Mouse (Mus musculus) embryonic facial prominence, embryonic 12.5 days (tissue): ENCODE measurements around the gene Tfpi2. TPM values are rescaled to one million over a fixed set of nuclear protein-coding genes. Genes with fewer than 3 reads are reported as not detected.

Experiments used
- ATAC-seq: fragments of 200-750 bp; cut with Nextera tagmentation; 2 replicates; pipeline ENCODE4 v1.8.0; 2017; ENCODE audit not compliant: insufficient number of reproducible peaks, insufficient read depth, low FRiP score, low TSS enrichment
- H3K27ac ChIP-seq: fragments of 300-500 bp; sonication (generic); 2 replicates; pipeline ENCODE4 v1.5.1; 2016; ENCODE audit warnings: mild to moderate bottlenecking
- H3K27me3 ChIP-seq: fragments of 300-500 bp; sonication (generic); 2 replicates; pipeline ENCODE4 v1.6.1; 2016; ENCODE audit warnings: mild to moderate bottlenecking, moderate library complexity
- H3K36me3 ChIP-seq: fragments of 300-500 bp; sonication (generic); 2 replicates; pipeline ENCODE4 v1.6.1; 2016; ENCODE audit warnings: mild to moderate bottlenecking
- H3K4me1 ChIP-seq: fragments of 300-500 bp; sonication (generic); 2 replicates; pipeline ENCODE4 v1.6.1; 2016
- H3K4me2 ChIP-seq: fragments of 300-500 bp; sonication (generic); replicated peaks from 2 replicates; pipeline ENCODE4 v1.6.1; 2016; ENCODE audit warnings: mild to moderate bottlenecking, moderate library complexity
- H3K4me3 ChIP-seq: fragments of 300-500 bp; sonication (generic); 2 replicates; pipeline ENCODE4 v1.5.1; 2016; ENCODE audit warnings: mild to moderate bottlenecking
- H3K9ac ChIP-seq: fragments of 300-500 bp; sonication (generic); 2 replicates; pipeline ENCODE4 v1.6.1; 2016; ENCODE audit warnings: mild to moderate bottlenecking, moderate library complexity
- H3K9me3 ChIP-seq: fragments of 300-500 bp; sonication (generic); 2 replicates; pipeline ENCODE4 v1.6.1; 2016; ENCODE audit warnings: mild to moderate bottlenecking, moderate library complexity
- WGBS: fragments of 180-500 bp; shearing (Covaris S2); methylation state at CpG from one replicate; pipeline ENCODE4 v1.1.7; 2016; 5-methylcytosine and 5-hydroxymethylcytosine counted together
- polyA plus RNA-seq: library from polyadenylated mRNA; unstranded; fragments of >200 nt; fragmentation: Nextera tagmentation; extraction: Ambion mirVana; gene quantifications from 2 replicates; pipeline ENCODE4 v1.2.1, GENCODE M21; 2016

Tfpi2 gene
- polyA plus RNA-seq = 0.48 and 0.92 TPM in 2 replicates

DNA sequence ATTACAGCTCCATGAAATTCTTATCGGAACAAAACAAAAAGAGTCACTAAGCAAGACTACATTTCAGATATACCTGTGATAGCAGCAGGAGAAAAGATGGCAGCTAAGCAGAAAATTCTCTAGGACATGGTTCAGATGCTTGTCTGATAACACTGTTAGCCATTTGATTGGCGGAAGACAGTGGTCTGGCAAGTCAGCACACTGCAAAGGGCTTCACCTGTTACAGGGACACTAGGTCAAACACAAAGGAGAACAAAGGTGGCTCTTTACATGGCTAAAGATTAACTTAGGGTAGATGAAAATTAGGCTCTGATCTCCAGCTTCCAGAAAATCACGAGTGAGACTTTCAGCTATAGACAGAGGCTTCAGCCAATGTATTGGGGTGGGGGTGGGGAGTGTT, at the start of gene Tfpi2:
Tfpi2 (minus strand) TSS at position 170 of the 400 bp plus-strand sequence.
- Histone ChIP-seq H3K4me3 (no peak within 1 kb of the TSS), H3K9ac (no peak within 1 kb of the TSS), H3K27me3 (no peaks in the 10 kb centered on the region), H3K9me3 (no peaks in the 10 kb centered on the region), H3K4me2 (no peak within 1 kb of the TSS), H3K27ac (no peak within 1 kb of the TSS), H3K4me1 (no peaks in the 10 kb centered on the region), H3K36me3 (no peaks in the 10 kb centered on the region)
- 79% methylated on average over 3 of the region's 3 CpGs for WGBS
- ATAC-seq = no peak

DNA sequence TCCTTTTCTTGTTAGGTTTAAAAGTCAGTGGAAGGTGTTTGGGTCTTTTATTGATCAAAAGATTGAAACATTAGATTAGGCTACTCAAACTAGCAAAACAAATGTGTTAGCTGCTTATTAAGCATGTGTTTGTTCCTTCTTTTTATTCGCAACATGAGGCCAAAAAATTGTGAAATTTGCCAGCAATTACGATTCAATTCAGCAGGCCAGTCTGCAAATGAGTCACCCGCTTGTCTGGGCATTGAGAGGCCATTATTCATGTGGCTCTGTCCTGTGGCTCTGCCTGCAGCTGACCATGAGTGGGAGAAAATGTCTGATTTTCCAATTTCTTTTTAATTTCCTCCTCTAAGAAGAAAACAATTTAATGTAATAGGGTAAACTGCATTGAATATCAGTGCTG, 42.2 kb upstream of the Tfpi2 start:
- ATAC-seq = no peak
- no peak overlapping the region for H3K27ac ChIP-seq
- no peaks in the 10 kb centered on the region for H3K9me3 ChIP-seq
- no peaks in the 10 kb centered on the region for H3K4me1 ChIP-seq
- no peaks in the 10 kb centered on the region for H3K36me3 ChIP-seq
- no peaks in the 10 kb centered on the region for H3K27me3 ChIP-seq
- no peak overlapping the region for H3K4me3 ChIP-seq
- no peak overlapping the region for H3K9ac ChIP-seq
- H3K4me2 ChIP-seq = no peak overlapping the region
- WGBS = 81% methylated on average over 3 of the region's 3 CpGs

GRCm38 (mm10) chr6:4026367-4026766, 37.6 kb upstream of the Tfpi2 start:
- Histone ChIP-seq H3K4me2 (no peak overlapping the region), H3K27me3 (no peaks in the 10 kb centered on the region), H3K27ac (no peak overlapping the region), H3K4me1 (no peaks in the 10 kb centered on the region), H3K9ac (no peak overlapping the region), H3K4me3 (no peak overlapping the region), H3K36me3 (no peaks in the 10 kb centered on the region), H3K9me3 (no peaks in the 10 kb centered on the region)
- no peak for ATAC-seq
- WGBS = 50% methylated on average over 2 of the region's 2 CpGs

DNA sequence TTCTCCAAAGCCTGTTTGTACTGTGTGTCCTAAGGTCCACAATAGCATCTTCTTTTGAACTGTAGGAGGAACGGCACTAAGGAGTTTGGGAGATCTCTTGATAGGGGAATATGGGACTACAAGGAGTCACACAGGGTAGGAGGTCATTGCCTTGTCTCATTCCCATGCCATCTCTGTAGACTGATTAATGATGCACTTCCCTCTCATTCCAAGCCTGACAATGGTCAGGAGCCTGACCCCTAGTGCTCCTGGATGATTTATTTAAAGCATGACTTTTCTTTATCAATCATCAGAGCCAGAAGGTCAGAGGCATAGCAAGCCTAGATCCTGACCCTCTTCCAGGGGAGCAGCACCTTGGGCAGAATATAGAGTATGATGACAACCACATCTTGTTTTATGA, 33.9 kb upstream of the Tfpi2 start:
- Histone ChIP-seq H3K9me3 (no peaks in the 10 kb centered on the region), H3K36me3 (no peaks in the 10 kb centered on the region), H3K27me3 (no peaks in the 10 kb centered on the region), H3K4me3 (no peak overlapping the region), H3K4me1 (no peaks in the 10 kb centered on the region), H3K9ac (no peak overlapping the region), H3K27ac (no peak overlapping the region), H3K4me2 (no peak overlapping the region)
- no peak for ATAC-seq
- 68% methylated on average over 1 of the region's 1 CpGs for WGBS

- Histone ChIP-seq H3K4me2 (no peak overlapping the region), H3K27ac (no peak overlapping the region), H3K36me3 (no peaks in the 10 kb centered on the region), H3K4me1 (no peaks in the 10 kb centered on the region), H3K9ac (no peak overlapping the region), H3K27me3 (no peaks in the 10 kb centered on the region), H3K4me3 (no peak overlapping the region), H3K9me3 (no peaks in the 10 kb centered on the region)
- ATAC-seq = no peak
Measured at GRCm38 (mm10) chr6:4009548-4009947, 20.8 kb upstream of the Tfpi2 start.

- H3K4me3 ChIP-seq = no peak overlapping the region
- WGBS = 76% methylated on average over 2 of the region's 2 CpGs
- no peaks in the 10 kb centered on the region for H3K27me3 ChIP-seq
- H3K4me2 ChIP-seq = no peak overlapping the region
- no peaks in the 10 kb centered on the region for H3K4me1 ChIP-seq
- no peaks in the 10 kb centered on the region for H3K9me3 ChIP-seq
- no peak for ATAC-seq
- no peak overlapping the region for H3K27ac ChIP-seq
- H3K9ac ChIP-seq = no peak overlapping the region
- no peaks in the 10 kb centered on the region for H3K36me3 ChIP-seq
Measured at GRCm38 (mm10) chr6:4008501-4009040, 19.9 kb upstream of the Tfpi2 start.

GRCm38 (mm10) chr6:4004808-4005207, 16.1 kb upstream of the Tfpi2 start:
- Histone ChIP-seq H3K4me1 (no peaks in the 10 kb centered on the region), H3K27me3 (no peaks in the 10 kb centered on the region), H3K9me3 (no peaks in the 10 kb centered on the region), H3K27ac (no peak overlapping the region), H3K9ac (no peak overlapping the region), H3K36me3 (no peaks in the 10 kb centered on the region), H3K4me3 (peak overlapping the region; percentile 42; the same call in 1 of the 2 replicates), H3K4me2 (peak overlapping the region; percentile 61)
- ATAC-seq = no peak
- WGBS = 73% methylated on average over 2 of the region's 2 CpGs

- no peaks in the 10 kb centered on the region for H3K4me1 ChIP-seq
- H3K27me3 ChIP-seq = no peaks in the 10 kb centered on the region
- 2% methylated on average over 19 of the region's 19 CpGs for WGBS
- H3K27ac ChIP-seq = peak within 1 kb of the TSS; percentile 61; the same call in 1 of the 2 replicates
- ATAC-seq = peak; percentile 77
- H3K9me3 ChIP-seq = no peaks in the 10 kb centered on the region
- peak within 1 kb of the TSS; percentile 42 for H3K4me3 ChIP-seq
- H3K36me3 ChIP-seq = no peaks in the 10 kb centered on the region
- peak within 1 kb of the TSS; percentile 60 for H3K9ac ChIP-seq
- peak within 1 kb of the TSS; percentile 61 for H3K4me2 ChIP-seq
Measured at GRCm38 (mm10) chr6:4003890-4004306, 15.2 kb upstream of the Tfpi2 start, which contains the start of gene Gng11. Gng11 (plus strand) TSS chr6:4003904.

- no peak for ATAC-seq
Measured at GRCm38 (mm10) chr6:4003445-4003844, 14.7 kb upstream of the Tfpi2 start.

DNA sequence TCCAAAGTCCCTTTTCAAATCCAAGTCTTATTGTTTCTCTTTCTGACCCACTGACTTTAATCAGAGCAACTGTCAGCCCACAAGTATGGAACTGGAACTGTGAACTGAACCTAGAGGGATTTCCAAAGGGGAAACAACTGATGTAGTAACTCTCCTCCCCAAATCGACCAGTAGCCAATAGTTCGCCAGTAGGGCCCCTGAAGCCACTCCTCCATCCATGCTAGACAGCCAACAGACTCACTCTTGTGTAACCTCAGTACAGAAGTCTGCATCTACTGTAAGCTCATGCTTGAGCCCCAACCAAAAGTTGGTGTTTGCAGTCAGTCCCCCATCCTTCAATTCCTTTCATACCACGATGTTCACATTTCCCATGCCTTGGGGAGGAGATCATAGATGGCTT, 12.0 kb upstream of the Tfpi2 start:
- Histone ChIP-seq H3K4me3 (no peak overlapping the region), H3K4me2 (no peak overlapping the region), H3K9ac (no peak overlapping the region), H3K27ac (no peak overlapping the region), H3K36me3 (no peaks in the 10 kb centered on the region), H3K27me3 (no peaks in the 10 kb centered on the region), H3K4me1 (no peaks in the 10 kb centered on the region), H3K9me3 (no peaks in the 10 kb centered on the region)
- no peak for ATAC-seq
- WGBS = 73% methylated on average over 3 of the region's 3 CpGs

More at GRCm38 (mm10) chr6:4003445-4003844, 14.7 kb upstream of the Tfpi2 start:
- no peaks in the 10 kb centered on the region for H3K27me3 ChIP-seq
- H3K27ac ChIP-seq = no peak overlapping the region
- 35% methylated on average over 4 of the region's 4 CpGs for WGBS
- H3K4me1 ChIP-seq = no peaks in the 10 kb centered on the region
- H3K4me2 ChIP-seq = peak overlapping the region; percentile 61
- peak overlapping the region; percentile 42 for H3K4me3 ChIP-seq
- no peaks in the 10 kb centered on the region for H3K9me3 ChIP-seq
- H3K9ac ChIP-seq = no peak overlapping the region; the same call in 1 of the 2 replicates
- no peaks in the 10 kb centered on the region for H3K36me3 ChIP-seq

GRCm38 (mm10) chr6:3999296-3999695, 10.6 kb upstream of the Tfpi2 start:
- ATAC-seq = no peak
- WGBS = 68% methylated on average over 6 of the region's 6 CpGs
- Histone ChIP-seq H3K27ac (no peak overlapping the region), H3K4me3 (no peak overlapping the region), H3K36me3 (no peaks in the 10 kb centered on the region), H3K27me3 (no peaks in the 10 kb centered on the region), H3K4me1 (no peaks in the 10 kb centered on the region), H3K9me3 (no peaks in the 10 kb centered on the region), H3K9ac (no peak overlapping the region), H3K4me2 (no peak overlapping the region)

- no peak overlapping the region for H3K27ac ChIP-seq
- H3K4me3 ChIP-seq = no peak overlapping the region
- no peaks in the 10 kb centered on the region for H3K36me3 ChIP-seq
- H3K4me2 ChIP-seq = no peak overlapping the region
- ATAC-seq = no peak
- H3K9ac ChIP-seq = no peak overlapping the region
- no peaks in the 10 kb centered on the region for H3K9me3 ChIP-seq
- WGBS = 74% methylated on average over 4 of the region's 4 CpGs
- H3K4me1 ChIP-seq = no peaks in the 10 kb centered on the region
- no peaks in the 10 kb centered on the region for H3K27me3 ChIP-seq
Measured at GRCm38 (mm10) chr6:3998089-3998488, 9.4 kb upstream of the Tfpi2 start.
